Mouse (Mus musculus) MEL (cell line): ENCODE measurements around the gene Syk. TPM values are rescaled to one million over a fixed set of nuclear protein-coding genes. Genes with fewer than 3 reads are reported as not detected.

Experiments
- DNase-seq: peaks from one replicate; pipeline ENCODE4 v3.0.0; 2011; ENCODE audit warnings: low read depth, low spot score
- H3K27ac ChIP-seq: 2 replicates; pipeline ENCODE4 v1.5.1; 2012; ENCODE audit warnings: low read depth, mild to moderate bottlenecking, control low read depth, low read length, moderate library complexity; ENCODE audit not compliant: control insufficient read depth
- H3K27me3 ChIP-seq, 2 experiments: fragments of 150-350 bp in 1 of 2; sonication (generic) in 1 of 2; 2 replicates each; pipeline ENCODE4 v1.6.1; 2012; ENCODE audit warnings: low read length in 2 of 2, mild to moderate bottlenecking in 2 of 2, improper control_type of control experiment in 1 of 2, moderate library complexity in 1 of 2; ENCODE audit not compliant: insufficient read depth in 2 of 2, control insufficient read depth in 1 of 2
- H3K36me3 ChIP-seq, 2 experiments: 2 replicates each; pipeline ENCODE4 v1.6.1; 2012 to 2014; ENCODE audit warnings: low read length in 2 of 2, improper control_type of control experiment in 1 of 2, inconsistent platforms in 1 of 2, mild to moderate bottlenecking in 1 of 2; ENCODE audit not compliant: insufficient read depth in 2 of 2, control insufficient read depth in 1 of 2
- H3K4me1 ChIP-seq, 2 experiments: fragments of 150-350 bp in 1 of 2; sonication (generic) in 1 of 2; 2 replicates each; pipeline ENCODE4 v1.6.1; 2012; ENCODE audit warnings: low read length in 2 of 2, improper control_type of control experiment in 1 of 2, mild to moderate bottlenecking in 1 of 2; ENCODE audit not compliant: insufficient read depth in 2 of 2, control insufficient read depth in 1 of 2
- H3K4me3 ChIP-seq, 2 experiments: fragments of 150-350 bp in 1 of 2; sonication (generic) in 1 of 2; 2 replicates each; pipeline ENCODE4 v1.5.1; 2012; ENCODE audit warnings: low read depth in 2 of 2, low read length in 2 of 2, mild to moderate bottlenecking in 2 of 2, moderate library complexity in 2 of 2, control low read depth in 1 of 2, improper control_type of control experiment in 1 of 2; ENCODE audit not compliant: control insufficient read depth in 1 of 2, insufficient read depth in 1 of 2
- H3K79me2 ChIP-seq: 2 replicates; pipeline ENCODE4 v1.6.1; 2012; ENCODE audit warnings: mild to moderate bottlenecking, low read length, moderate library complexity; ENCODE audit not compliant: control insufficient read depth, poor library complexity, insufficient read depth
- H3K9ac ChIP-seq: 2 replicates; pipeline ENCODE4 v1.6.1; 2012; ENCODE audit warnings: low read depth, mild to moderate bottlenecking, control low read depth, low read length, moderate library complexity; ENCODE audit not compliant: control insufficient read depth, poor library complexity, severe bottlenecking
- H3K9me3 ChIP-seq: fragments of 150-350 bp; sonication (generic); replicated peaks from 2 replicates; pipeline ENCODE4 v1.6.1; 2012; ENCODE audit warnings: mild to moderate bottlenecking, low read length, improper control_type of control experiment, moderate library complexity; ENCODE audit not compliant: insufficient read depth
- BHLHE40 ChIP-seq: IDR thresholded peaks from 2 replicates; pipeline ENCODE4 v1.6.1; 2012; ENCODE audit warnings: low read depth, mild to moderate bottlenecking, inconsistent platforms, low read length, improper control_type of control experiment, borderline replicate concordance
- E2F4 ChIP-seq: IDR thresholded peaks from 2 replicates; pipeline ENCODE4 v1.6.1; 2011; ENCODE audit warnings: low read depth, low read length, improper control_type of control experiment, borderline replicate concordance
- ELF1 ChIP-seq: IDR thresholded peaks from 2 replicates; pipeline ENCODE4 v1.6.1; 2014; ENCODE audit warnings: low read depth, mild to moderate bottlenecking, inconsistent platforms, low read length, improper control_type of control experiment, moderate library complexity
- HCFC1 ChIP-seq: IDR thresholded peaks from 2 replicates; pipeline ENCODE4 v1.6.1; 2012; ENCODE audit warnings: low read depth, mild to moderate bottlenecking, inconsistent platforms, low read length, improper control_type of control experiment, moderate library complexity
- KAT2A ChIP-seq: conservative IDR thresholded peaks from 2 replicates; pipeline ENCODE4 v1.6.1; 2012; ENCODE audit warnings: low read depth, low read length, improper control_type of control experiment, inconsistent platforms
- MAX ChIP-seq: IDR thresholded peaks from 2 replicates; pipeline ENCODE4 v1.6.1; 2011; ENCODE audit warnings: low read length, improper control_type of control experiment
- MAZ ChIP-seq: IDR thresholded peaks from 2 replicates; pipeline ENCODE4 v1.6.1; 2012; ENCODE audit warnings: low read depth, mild to moderate bottlenecking, inconsistent platforms, low read length, improper control_type of control experiment
- MXI1 ChIP-seq: IDR thresholded peaks from 2 replicates; pipeline ENCODE4 v1.6.1; 2011; ENCODE audit warnings: mild to moderate bottlenecking, low read depth, low read length, improper control_type of control experiment
- MYC ChIP-seq: IDR thresholded peaks from 2 replicates; pipeline ENCODE4 v1.6.1; 2011; ENCODE audit warnings: low read depth, mild to moderate bottlenecking, low read length, improper control_type of control experiment, moderate library complexity
- NELFE ChIP-seq: IDR thresholded peaks from 2 replicates; pipeline ENCODE4 v1.6.1; 2011; ENCODE audit warnings: low read depth, low read length, improper control_type of control experiment
- NRF1 ChIP-seq: IDR thresholded peaks from 2 replicates; pipeline ENCODE4 v1.6.1; 2014; ENCODE audit warnings: low read depth, mild to moderate bottlenecking, inconsistent platforms, low read length, improper control_type of control experiment, moderate library complexity; ENCODE audit not compliant: poor library complexity, insufficient read depth, severe bottlenecking
- POLR2AphosphoS2 ChIP-seq: IDR thresholded peaks from 2 replicates; pipeline ENCODE4 v1.6.1; 2011; ENCODE audit warnings: low read length, improper control_type of control experiment
- POLR2AphosphoS5 ChIP-seq: IDR thresholded peaks from 2 replicates; pipeline ENCODE4 v1.6.1; 2012; ENCODE audit warnings: low read depth, borderline replicate concordance, mild to moderate bottlenecking, inconsistent platforms, low read length, moderate library complexity, mixed read lengths
- RAD21 ChIP-seq: IDR thresholded peaks from 2 replicates; pipeline ENCODE4 v1.6.1; 2011; ENCODE audit warnings: mild to moderate bottlenecking, low read depth, low read length, improper control_type of control experiment
- SMC3 ChIP-seq: IDR thresholded peaks from 2 replicates; pipeline ENCODE4 v1.6.1; 2011; ENCODE audit warnings: low read depth, low read length, improper control_type of control experiment
- TAL1 ChIP-seq: IDR thresholded peaks from 2 replicates; pipeline ENCODE4 v1.6.1; 2012; ENCODE audit warnings: mild to moderate bottlenecking, inconsistent platforms, low read length, moderate library complexity, mixed read lengths
- TCF12 ChIP-seq: IDR thresholded peaks from 2 replicates; pipeline ENCODE4 v1.6.1; 2014; ENCODE audit warnings: low read depth, mild to moderate bottlenecking, inconsistent platforms, low read length, improper control_type of control experiment, moderate library complexity
- UBTF ChIP-seq: IDR thresholded peaks from 2 replicates; pipeline ENCODE4 v1.6.1; 2012; ENCODE audit warnings: low read depth, mild to moderate bottlenecking, inconsistent platforms, low read length, improper control_type of control experiment, moderate library complexity, borderline replicate concordance; ENCODE audit not compliant: insufficient read depth
- USF2 ChIP-seq, 2 experiments: IDR thresholded peaks; 2 replicates each; pipeline ENCODE4 v1.6.1; 2011 to 2012; ENCODE audit warnings: improper control_type of control experiment in 2 of 2, low read length in 2 of 2, borderline replicate concordance in 1 of 2, inconsistent platforms in 1 of 2, low read depth in 1 of 2, mild to moderate bottlenecking in 1 of 2; ENCODE audit not compliant: insufficient read depth in 1 of 2
- ZKSCAN1 ChIP-seq: IDR thresholded peaks from 2 replicates; pipeline ENCODE4 v1.6.1; 2012; ENCODE audit warnings: low read depth, mild to moderate bottlenecking, inconsistent platforms, low read length, improper control_type of control experiment, moderate library complexity
- ZMIZ1 ChIP-seq: IDR thresholded peaks from 2 replicates; pipeline ENCODE4 v1.6.1; 2012; ENCODE audit warnings: low read depth, mild to moderate bottlenecking, inconsistent platforms, low read length, improper control_type of control experiment, moderate library complexity
- ZNF384 ChIP-seq: IDR thresholded peaks from 2 replicates; pipeline ENCODE4 v1.6.1; 2012; ENCODE audit warnings: low read depth, mild to moderate bottlenecking, inconsistent platforms, low read length, improper control_type of control experiment
- polyA plus RNA-seq, 2 experiments: library from polyadenylated mRNA; stranded (reverse) in 1 of 2; unstranded in 1 of 2; fragments of >175 nt in 1 of 2; fragments of >200 nt in 1 of 2; gene quantifications; 2 replicates each; pipeline versions ENCODE4 v1.2.1 to v1.2.4; 2012; ENCODE audit warnings: low replicate concordance in 2 of 2, low read depth in 1 of 2; ENCODE audit not compliant: insufficient read length in 2 of 2, insufficient read depth in 1 of 2, missing spikeins in 1 of 2
- total RNA-seq: library from RNA; depleted of rRNA; stranded (reverse); fragments of 300-350 nt; gene quantifications from 2 replicates; pipeline ENCODE4 v1.2.3, GENCODE M21; 2012

Gene Syk
- total and polyA plus RNA-seq, 3 experiments = 14.4 to 23.8 TPM; not detected in 1

GRCm38 (mm10) chr13:52673272-52673671 is 90.3 kb downstream of the Syk start:
- no peak for DNase-seq
- Histone ChIP-seq H3K79me2 (no peaks in the 10 kb centered on the region), H3K27me3 (no peaks in the 10 kb centered on the region), H3K36me3 (no peaks in the 10 kb centered on the region), H3K4me1 (no peaks in the 10 kb centered on the region), H3K9ac (no peak overlapping the region), H3K9me3 (no peaks in the 10 kb centered on the region), H3K4me3 (no peak overlapping the region), H3K27ac (no peak overlapping the region)
- TF ChIP-seq TAL1 (no peak), ELF1 (no peak), MAX (no peak), ZMIZ1 (no peak), POLR2AphosphoS5 (no peak), USF2 (IDR thresholded peaks at IDR 0.05; ENCODE audit: borderline replicate concordance in 1 of 2, insufficient read depth in 1 of 2, low read depth in 1 of 2, low read length in 2 of 2) (no peak), RAD21 (no peak), ZNF384 (no peak), TCF12 (no peak), BHLHE40 (no peak), POLR2AphosphoS2 (no peak), E2F4 (no peak), MAZ (no peak), MYC (no peak), SMC3 (no peak), KAT2A (no peak), MXI1 (no peak), UBTF (no peak), HCFC1 (no peak), NELFE (no peak)

- Histone ChIP-seq H3K4me1 (no peaks in the 10 kb centered on the region), H3K9me3 (no peaks in the 10 kb centered on the region), H3K27me3 (no peaks in the 10 kb centered on the region), H3K27ac (no peak overlapping the region), H3K9ac (no peak overlapping the region), H3K79me2 (no peaks in the 10 kb centered on the region), H3K4me3 (no peak overlapping the region), H3K36me3 (no peaks in the 10 kb centered on the region)
- TF ChIP-seq ZKSCAN1 = no peak
- TF ChIP-seq MAZ = no peak
- no peak for TF ChIP-seq NRF1
- no peak for TF ChIP-seq RAD21
- no peak for DNase-seq
Observed at GRCm38 (mm10) chr13:52673856-52674255, 90.9 kb downstream of the Syk start.
